Mouse (Mus musculus) CH12.LX (cell line): ENCODE results near the gene Lmntd2. TPM values are rescaled to one million over a fixed set of nuclear protein-coding genes. Genes with fewer than 3 reads are reported as not detected.
A peak's percentile ranks its signal among the peaks of the same experiment; 100 is the strongest.

Source experiments
- DNase-seq: peaks from one replicate; pipeline ENCODE4 v3.0.0-alpha.2; 2013; ENCODE audit errors: extremely low read depth
- H3K27ac ChIP-seq: 2 replicates; pipeline ENCODE4 v1.5.1; 2012; ENCODE audit warnings: low read depth, mild to moderate bottlenecking, control low read depth, moderate library complexity; ENCODE audit not compliant: insufficient read depth
- H3K27me3 ChIP-seq: replicated peaks from 2 replicates; pipeline ENCODE3; 2012; ENCODE audit warnings: inconsistent platforms
- H3K36me3 ChIP-seq, 2 experiments: replicated peaks in 1 of 2; 2 replicates each; pipeline versions ENCODE3 to v1.6.1; 2012; ENCODE audit warnings: inconsistent platforms in 1 of 2, low read length in 1 of 2, mild to moderate bottlenecking in 1 of 2, mixed read lengths in 1 of 2, moderate library complexity in 1 of 2; ENCODE audit not compliant: control insufficient read depth in 1 of 2, insufficient read depth in 1 of 2
- H3K4me1 ChIP-seq, 2 experiments: 2 replicates each; pipeline ENCODE4 v1.6.1; 2012; ENCODE audit warnings: inconsistent platforms in 1 of 2, moderate library complexity in 1 of 2; ENCODE audit not compliant: insufficient read depth in 2 of 2, control insufficient read depth in 1 of 2
- H3K4me2 ChIP-seq: 2 replicates; pipeline ENCODE4 v1.6.1; 2012; ENCODE audit warnings: low read depth, mild to moderate bottlenecking, control low read depth; ENCODE audit not compliant: poor library complexity, insufficient read depth, severe bottlenecking
- H3K4me3 ChIP-seq, 3 experiments: fragments of 150-350 bp in 1 of 3; sonication (generic) in 1 of 3; replicated peaks in 1 of 3; 2 replicates each; pipeline versions ENCODE3 to v1.5.1; 2011 to 2012; ENCODE audit warnings: low read depth in 2 of 3, low read length in 2 of 3, mild to moderate bottlenecking in 2 of 3, moderate library complexity in 2 of 3, control low read depth in 1 of 3, improper control_type of control experiment in 1 of 3, inconsistent platforms in 1 of 3, mixed read lengths in 1 of 3; ENCODE audit not compliant: poor library complexity in 1 of 3
- H3K79me2 ChIP-seq: replicated peaks from 2 replicates; pipeline ENCODE4 v1.6.1; 2012; ENCODE audit warnings: mild to moderate bottlenecking, moderate library complexity; ENCODE audit not compliant: control insufficient read depth, poor library complexity, insufficient read depth, severe bottlenecking; ENCODE audit errors: extremely low read depth
- H3K9ac ChIP-seq: 2 replicates; pipeline ENCODE4 v1.6.1; 2012; ENCODE audit warnings: low read depth, mild to moderate bottlenecking, control low read depth, moderate library complexity; ENCODE audit not compliant: insufficient read depth
- H3K9me3 ChIP-seq: replicated peaks from 2 replicates; pipeline ENCODE3; 2012; ENCODE audit warnings: low read length, inconsistent platforms, mixed read lengths
- BHLHE40 ChIP-seq: IDR thresholded peaks from 2 replicates; pipeline ENCODE4 v1.6.1; 2011; ENCODE audit warnings: mild to moderate bottlenecking, low read depth, low read length, improper control_type of control experiment
- CHD1 ChIP-seq: IDR thresholded peaks from 2 replicates; pipeline ENCODE4 v1.6.1; 2012; ENCODE audit warnings: low read depth, low read length, improper control_type of control experiment, inconsistent platforms
- CHD2 ChIP-seq: IDR thresholded peaks from 2 replicates; pipeline ENCODE4 v1.6.1; 2011; ENCODE audit warnings: low read length, improper control_type of control experiment
- CTCF ChIP-seq, 2 experiments: IDR thresholded peaks in 1 of 2; conservative IDR thresholded peaks in 1 of 2; 2 replicates each; pipeline ENCODE4 v1.5.1; 2011 to 2012; ENCODE audit warnings: low read depth in 2 of 2, low read length in 2 of 2, improper control_type of control experiment in 1 of 2, inconsistent platforms in 1 of 2, mild to moderate bottlenecking in 1 of 2, moderate library complexity in 1 of 2
- ELF1 ChIP-seq: IDR thresholded peaks from 2 replicates; pipeline ENCODE4 v1.6.1; 2014; ENCODE audit warnings: low read depth, mild to moderate bottlenecking, inconsistent platforms, low read length, improper control_type of control experiment
- EP300 ChIP-seq: IDR thresholded peaks from 2 replicates; pipeline ENCODE4 v1.6.1; 2011; ENCODE audit warnings: low read length, improper control_type of control experiment
- ETS1 ChIP-seq: conservative IDR thresholded peaks from 2 replicates; pipeline ENCODE4 v1.6.1; 2012; ENCODE audit warnings: low read depth, mild to moderate bottlenecking, inconsistent platforms, low read length, improper control_type of control experiment, moderate library complexity
- IRF4 ChIP-seq: IDR thresholded peaks from 2 replicates; pipeline ENCODE4 v1.6.1; 2014; ENCODE audit warnings: low read depth, mild to moderate bottlenecking, inconsistent platforms, low read length, improper control_type of control experiment
- MAFK ChIP-seq: IDR thresholded peaks from 2 replicates; pipeline ENCODE4 v1.6.1; 2011; ENCODE audit warnings: low read length, improper control_type of control experiment; ENCODE audit not compliant: insufficient replicate concordance
- MAZ ChIP-seq: IDR thresholded peaks from 2 replicates; pipeline ENCODE4 v1.6.1; 2012; ENCODE audit warnings: low read depth, mild to moderate bottlenecking, inconsistent platforms, low read length, improper control_type of control experiment, moderate library complexity
- MEF2A ChIP-seq: IDR thresholded peaks from 2 replicates; pipeline ENCODE4 v1.6.1; 2014; ENCODE audit warnings: low read depth, mild to moderate bottlenecking, inconsistent platforms, low read length, improper control_type of control experiment, borderline replicate concordance
- MXI1 ChIP-seq: IDR thresholded peaks from 2 replicates; pipeline ENCODE4 v1.6.1; 2011; ENCODE audit warnings: mild to moderate bottlenecking, low read depth, low read length, improper control_type of control experiment
- MYC ChIP-seq: IDR thresholded peaks from 2 replicates; pipeline ENCODE4 v1.6.1; 2011; ENCODE audit warnings: low read depth, mild to moderate bottlenecking, improper control_type of control experiment, low read length
- NELFE ChIP-seq: IDR thresholded peaks from 2 replicates; pipeline ENCODE4 v1.6.1; 2011; ENCODE audit warnings: low read depth, low read length, improper control_type of control experiment
- POLR2A ChIP-seq: IDR thresholded peaks from 2 replicates; pipeline ENCODE4 v1.6.1; 2011; ENCODE audit warnings: low read depth, mild to moderate bottlenecking, improper control_type of control experiment, low read length
- SIN3A ChIP-seq: IDR thresholded peaks from 2 replicates; pipeline ENCODE4 v1.6.1; 2012; ENCODE audit warnings: low read length, improper control_type of control experiment, inconsistent platforms
- TCF12 ChIP-seq: IDR thresholded peaks from 2 replicates; pipeline ENCODE4 v1.6.1; 2014; ENCODE audit warnings: low read depth, mild to moderate bottlenecking, inconsistent platforms, low read length, improper control_type of control experiment
- USF1 ChIP-seq: IDR thresholded peaks from 2 replicates; pipeline ENCODE4 v1.6.1; 2014; ENCODE audit warnings: low read depth, mild to moderate bottlenecking, inconsistent platforms, low read length, improper control_type of control experiment
- ZKSCAN1 ChIP-seq: IDR thresholded peaks from 2 replicates; pipeline ENCODE4 v1.6.1; 2012; ENCODE audit warnings: low read depth, inconsistent platforms, low read length, improper control_type of control experiment, borderline replicate concordance
- ZMIZ1 ChIP-seq: IDR thresholded peaks from 2 replicates; pipeline ENCODE4 v1.6.1; 2012; ENCODE audit warnings: low read depth, mild to moderate bottlenecking, inconsistent platforms, low read length, improper control_type of control experiment
- dilution Hi-C: fragments of 300-500 bp; cut with MboI; formaldehyde crosslinking; loops from 2 replicates; pipeline ENCODE4 v1.14.3; 2020; ENCODE audit warnings: low sequenced_read_pairs; ENCODE audit not compliant: extremely low pct_unique_long_range_greater_than_20kb, extremely low pct_ligation_motif_present
- in situ Hi-C: fragments of 300-500 bp; cut with MboI; formaldehyde crosslinking; loops from 3 replicates; pipeline ENCODE4 v1.14.3; 2019; ENCODE audit warnings: low sequenced_read_pairs, low pct_ligation_motif_present, low pct_unique_long_range_greater_than_20kb, mixed read lengths
- polyA plus RNA-seq: library from polyadenylated mRNA; unstranded; fragments of >175 nt; gene quantifications from 2 replicates; pipeline ENCODE4 v1.2.1, GENCODE M21; 2012; ENCODE audit warnings: low read depth; ENCODE audit not compliant: insufficient read length
- total RNA-seq, 2 experiments: library from RNA; depleted of rRNA; stranded (reverse); fragments of 300-350 nt in 1 of 2; fragments of >200 nt in 1 of 2; gene quantifications; 2 replicates each; pipeline ENCODE4 v1.2.3; 2012 to 2014

The Lmntd2 gene
- total and polyA plus RNA-seq, 3 experiments, result 0.89 to 1.1 (median 0.97) TPM

- in situ Hi-C loops (loop anchor here (5.0 kb wide), 2 partner anchors 36 to 71 kb away; no protein-coding TSS in a partner anchor), dilution Hi-C loops (no loop called here)
Measured at GRCm38 (mm10) chr7:141168518-141168953, 45.3 kb downstream of the Lmntd2 start.

GRCm38 (mm10) chr7:141167901-141168517 is 45.9 kb downstream of the Lmntd2 start:
- Histone ChIP-seq H3K9me3 (no peaks in the 10 kb centered on the region), H3K9ac (peak overlapping the region; percentile 82), H3K27ac (peak overlapping the region; percentile 59), H3K4me2 (peak overlapping the region; percentile 94), H3K4me1 (peaks cover 34 to 69% of the 10 kb centered on the region in 2 experiments), H3K36me3 (peaks cover 16 to 38% of the 10 kb centered on the region in 2 experiments), H3K27me3 (no peaks in the 10 kb centered on the region), H3K4me3 (peak overlapping the region; percentile 51 to 76 (median 65)), H3K79me2 (peaks cover 15% of the 10 kb centered on the region)
- peak; percentile 38 for DNase-seq
- in situ Hi-C loops (loop anchor here (5.0 kb wide), 2 partner anchors 36 to 71 kb away; no protein-coding TSS in a partner anchor), dilution Hi-C loops (no loop called here)
- TF ChIP-seq CHD2 (no peak), EP300 (no peak)

More at GRCm38 (mm10) chr7:141168518-141168953, 45.3 kb downstream of the Lmntd2 start:
- H3K4me3 ChIP-seq, result peak overlapping the region; percentile 51 to 76 (median 65)
- H3K36me3 ChIP-seq, result peaks cover 10 to 33% of the 10 kb centered on the region in 2 experiments
- H3K79me2 ChIP-seq, result peaks cover 15% of the 10 kb centered on the region
- H3K27ac ChIP-seq, result peak overlapping the region; percentile 59; the same call in 1 of the 2 replicates
- peaks cover 36 to 73% of the 10 kb centered on the region in 2 experiments for H3K4me1 ChIP-seq
- H3K4me2 ChIP-seq, result peak overlapping the region; percentile 94
- TF ChIP-seq TCF12 (no peak), POLR2A (peak; percentile 79), IRF4 (peak; percentile 31; the same call in 1 of the 2 replicates), MYC (0 out of 2 replicates have a peak, but pooled peaks have one; percentile 22), CHD1 (no peak), SIN3A (peak; percentile 69), MEF2A (0 out of 2 replicates have a peak, but pooled peaks have one; percentile 44), MXI1 (peak; percentile 19), BHLHE40 (0 out of 2 replicates have a peak, but pooled peaks have one; percentile 16), NELFE (peak; percentile 58; the same call in 1 of the 2 replicates), ETS1 (0 out of 2 replicates have a peak, but pooled peaks have one; percentile 24), MAZ (peak; percentile 27; the same call in 1 of the 2 replicates), ELF1 (peak; percentile 65), ZMIZ1 (peak; percentile 61; the same call in 1 of the 2 replicates), MAFK (no peak), ZKSCAN1 (no peak), CTCF (conservative IDR thresholded peaks at IDR 0.05 in 1 of 2, IDR thresholded peaks at IDR 0.05 in 1 of 2; ENCODE audit: low read depth in 2 of 2, low read length in 2 of 2) (no peak), USF1 (no peak)
- TF ChIP-seq, all 38 proteins: peak for 12
- Histone ChIP-seq H3K27me3 (no peaks in the 10 kb centered on the region), H3K9me3 (no peaks in the 10 kb centered on the region), H3K9ac (peak overlapping the region; percentile 82)
- peak; percentile 93 for DNase-seq
